Mouse (Mus musculus): Measurements from ENCODE around the gene Gpatch8.

- TF ChIP-seq CTCF (conservative IDR thresholded peaks at IDR 0.05; ENCODE audit: insufficient read depth, insufficient read length, low read depth, low read length) (peak; percentile 83), POLR2A (IDR thresholded peaks at IDR 0.05; ENCODE audit: low read depth, low read length) (no peak)
These were observed 22.3 kb upstream of the Gpatch8 start for GRCm38 (mm10) chr11:102578341-102579118.

Measured in kidney, adult 2 months (tissue).